Mouse (Mus musculus): Measurements from ENCODE around the gene Scube3. TPM values are rescaled to one million over a fixed set of nuclear protein-coding genes. Genes with fewer than 3 reads are reported as not detected.

Scube3 gene
- polyA plus RNA-seq (2015; fragmentation: Nextera tagmentation; extraction: Ambion mirVana) = 18.6 and 19.9 TPM in 2 replicates

DNA sequence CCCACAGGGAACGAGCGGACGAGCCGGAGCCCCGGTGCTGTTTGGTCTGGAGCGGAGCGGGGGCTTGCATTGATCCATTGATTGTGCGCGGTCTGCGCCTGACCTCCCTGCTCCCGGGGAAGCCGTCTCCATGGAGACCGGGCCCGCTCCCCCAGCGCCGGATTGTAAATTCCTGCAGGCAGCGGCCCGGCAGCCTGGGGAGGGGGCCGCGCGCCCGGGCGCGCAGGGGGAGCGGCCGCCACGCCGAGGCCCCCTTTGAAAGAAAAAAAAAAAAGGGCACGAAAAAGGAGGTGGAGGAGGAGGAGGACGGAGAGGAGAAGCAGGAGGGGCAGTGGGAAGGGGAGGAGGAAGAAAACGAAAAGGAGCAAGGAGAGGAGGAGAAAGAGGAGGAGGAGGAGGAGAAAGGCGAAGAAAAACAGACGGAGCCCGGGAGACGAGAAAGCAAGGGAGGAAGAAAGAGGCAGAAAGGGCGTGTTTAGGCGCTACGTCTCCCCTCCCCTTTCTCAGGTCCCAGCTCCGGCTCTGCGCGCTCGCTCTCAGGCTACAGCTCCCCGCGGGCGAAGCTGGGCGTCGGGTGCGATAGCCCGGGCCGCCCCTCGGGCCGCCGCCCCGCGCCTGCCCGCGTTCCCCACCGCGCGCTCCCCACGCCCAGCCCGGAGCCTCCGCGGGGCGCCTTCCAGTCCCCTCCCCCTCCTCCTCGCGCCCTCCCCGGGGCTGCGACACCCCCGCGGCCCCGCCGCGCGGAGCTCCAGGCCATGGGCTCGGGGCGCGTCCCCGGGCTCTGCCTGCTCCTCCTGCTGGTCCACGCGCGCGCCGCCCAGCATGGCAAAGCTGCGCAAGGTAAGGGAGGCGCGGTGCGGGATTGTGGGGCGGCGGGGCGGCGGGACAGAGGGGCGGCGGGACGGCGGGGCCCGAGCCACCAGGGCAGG is at the start of gene Scube3:
Scube3 (plus strand) TSS at position 371 of the 929 bp plus-strand sequence.
- H3K27me3 ChIP-seq (ENCODE audit: insufficient read depth, low read length) = peaks cover 2% of the 10 kb centered on the region; the same call in 1 of the 2 replicates

GRCm38 (mm10) chr17:28092297-28092696 is 49.6 kb upstream of the Scube3 start:
- no peak overlapping the region for H3K4me2 ChIP-seq (replicated peaks; ENCODE audit: low read depth, low read length)
- no peak overlapping the region for H3K4me3 ChIP-seq (ENCODE audit: low read length)
- 92% methylated on average over 2 of the region's 2 CpGs for WGBS
- peaks cover 3% of the 10 kb centered on the region for H3K9me3 ChIP-seq (ENCODE audit: low read length)
- H3K4me1 ChIP-seq (ENCODE audit: insufficient read depth, low read length) = peaks cover 5% of the 10 kb centered on the region
- no peak for ATAC-seq (ENCODE audit: low FRiP score, low TSS enrichment)
- H3K36me3 ChIP-seq (ENCODE audit: insufficient read depth, low read length) = no peaks in the 10 kb centered on the region; the same call in 1 of the 2 replicates
- no peak overlapping the region for H3K27ac ChIP-seq (ENCODE audit: low read length)
- no peak overlapping the region for H3K9ac ChIP-seq (replicated peaks; ENCODE audit: low read length)
- H3K27me3 ChIP-seq (ENCODE audit: insufficient read depth, low read length) = no peaks in the 10 kb centered on the region

More for the DNA sequence above, at the start of gene Scube3:
- Histone ChIP-seq H3K9me3 (ENCODE audit: low read length) (no peaks in the 10 kb centered on the region), H3K4me2 (replicated peaks; ENCODE audit: low read depth, low read length) (peak within 1 kb of the TSS; percentile 80), H3K36me3 (ENCODE audit: insufficient read depth, low read length) (no peaks in the 10 kb centered on the region), H3K27ac (ENCODE audit: low read length) (peak within 1 kb of the TSS; percentile 76), H3K4me3 (ENCODE audit: low read length) (peak within 1 kb of the TSS; percentile 60), H3K9ac (replicated peaks; ENCODE audit: low read length) (peak within 1 kb of the TSS; percentile 81), H3K4me1 (ENCODE audit: insufficient read depth, low read length) (peaks cover 61% of the 10 kb centered on the region)
- under 1% methylated on average over 59 of the region's 97 CpGs for WGBS
- peak; percentile 26; the same call in 1 of the 2 replicates for ATAC-seq (ENCODE audit: low FRiP score, low TSS enrichment)

DNA sequence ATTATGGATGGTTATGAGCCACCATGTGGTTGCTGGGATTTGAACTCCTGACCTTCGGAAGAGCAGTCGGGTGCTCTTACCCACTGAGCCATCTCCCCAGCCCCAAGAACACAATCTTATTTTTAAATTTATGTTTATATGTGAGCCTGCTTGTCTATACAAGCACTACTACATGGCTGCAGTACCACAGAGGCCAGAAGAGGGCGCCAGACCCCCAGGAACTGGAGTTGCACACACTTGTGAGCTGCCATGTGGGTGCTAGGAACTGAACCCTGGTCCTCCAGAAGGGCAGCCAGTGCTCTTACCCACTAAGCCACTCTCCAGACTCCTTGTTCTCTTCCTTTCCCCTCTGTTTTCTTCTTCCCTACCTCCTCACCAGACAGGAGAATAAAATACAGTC is 48.1 kb upstream of the Scube3 start:
- Histone ChIP-seq H3K9ac (replicated peaks; ENCODE audit: low read length) (no peak overlapping the region), H3K4me2 (replicated peaks; ENCODE audit: low read depth, low read length) (no peak overlapping the region), H3K4me1 (ENCODE audit: insufficient read depth, low read length) (peaks cover 6% of the 10 kb centered on the region), H3K4me3 (ENCODE audit: low read length) (no peak overlapping the region), H3K27me3 (ENCODE audit: insufficient read depth, low read length) (no peaks in the 10 kb centered on the region), H3K36me3 (ENCODE audit: insufficient read depth, low read length) (no peaks in the 10 kb centered on the region; the same call in 1 of the 2 replicates), H3K27ac (ENCODE audit: low read length) (no peak overlapping the region), H3K9me3 (ENCODE audit: low read length) (peaks cover 3% of the 10 kb centered on the region)
- ATAC-seq (ENCODE audit: low FRiP score, low TSS enrichment) = no peak
- 90% methylated on average over 3 of the region's 3 CpGs for WGBS

- WGBS = 70% methylated on average over 10 of the region's 10 CpGs
- Histone ChIP-seq H3K27ac (ENCODE audit: low read length) (peak overlapping the region; percentile 79), H3K4me2 (replicated peaks; ENCODE audit: low read depth, low read length) (no peak overlapping the region)
These were observed 45.5 kb upstream of the Scube3 start for GRCm38 (mm10) chr17:28096418-28096817.

GRCm38 (mm10) chr17:28097308-28097707 is 44.6 kb upstream of the Scube3 start:
- Histone ChIP-seq H3K9me3 (ENCODE audit: low read length) (peaks cover 6% of the 10 kb centered on the region), H3K4me3 (ENCODE audit: low read length) (no peak overlapping the region), H3K27me3 (ENCODE audit: insufficient read depth, low read length) (no peaks in the 10 kb centered on the region), H3K9ac (replicated peaks; ENCODE audit: low read length) (no peak overlapping the region), H3K4me2 (replicated peaks; ENCODE audit: low read depth, low read length) (no peak overlapping the region), H3K4me1 (ENCODE audit: insufficient read depth, low read length) (peaks cover 23% of the 10 kb centered on the region), H3K36me3 (ENCODE audit: insufficient read depth, low read length) (no peaks in the 10 kb centered on the region; the same call in 1 of the 2 replicates), H3K27ac (ENCODE audit: low read length) (peak overlapping the region; percentile 79)
- no peak for ATAC-seq (ENCODE audit: low FRiP score, low TSS enrichment)
- WGBS = 66% methylated on average over 13 of the region's 13 CpGs

More at GRCm38 (mm10) chr17:28096418-28096817, 45.5 kb upstream of the Scube3 start:
- H3K9ac ChIP-seq (replicated peaks; ENCODE audit: low read length) = no peak overlapping the region
- no peaks in the 10 kb centered on the region for H3K27me3 ChIP-seq (ENCODE audit: insufficient read depth, low read length)
- H3K9me3 ChIP-seq (ENCODE audit: low read length) = peaks cover 6% of the 10 kb centered on the region
- no peaks in the 10 kb centered on the region; the same call in 1 of the 2 replicates for H3K36me3 ChIP-seq (ENCODE audit: insufficient read depth, low read length)
- no peak for ATAC-seq (ENCODE audit: low FRiP score, low TSS enrichment)
- H3K4me3 ChIP-seq (ENCODE audit: low read length) = no peak overlapping the region
- H3K4me1 ChIP-seq (ENCODE audit: insufficient read depth, low read length) = peaks cover 15% of the 10 kb centered on the region

- H3K4me1 ChIP-seq (ENCODE audit: insufficient read depth, low read length) = peaks cover 26% of the 10 kb centered on the region
- H3K36me3 ChIP-seq (ENCODE audit: insufficient read depth, low read length) = no peaks in the 10 kb centered on the region
- ATAC-seq (ENCODE audit: low FRiP score, low TSS enrichment) = peak; percentile 9; the same call in 1 of the 2 replicates
- no peaks in the 10 kb centered on the region for H3K27me3 ChIP-seq (ENCODE audit: insufficient read depth, low read length)
- WGBS = 20% methylated on average over 3 of the region's 3 CpGs
- H3K9me3 ChIP-seq (ENCODE audit: low read length) = peaks cover 3% of the 10 kb centered on the region; the same call in 1 of the 2 replicates
- no peak overlapping the region for H3K4me3 ChIP-seq (ENCODE audit: low read length)
- no peak overlapping the region for H3K9ac ChIP-seq (replicated peaks; ENCODE audit: low read length)
- no peak overlapping the region for H3K4me2 ChIP-seq (replicated peaks; ENCODE audit: low read depth, low read length)
- H3K27ac ChIP-seq (ENCODE audit: low read length) = no peak overlapping the region; the same call in 1 of the 2 replicates
These were observed 42.9 kb upstream of the Scube3 start for GRCm38 (mm10) chr17:28099086-28099485.

- Histone ChIP-seq H3K4me1 (ENCODE audit: insufficient read depth, low read length) (peaks cover 29% of the 10 kb centered on the region), H3K4me2 (replicated peaks; ENCODE audit: low read depth, low read length) (no peak overlapping the region), H3K27ac (ENCODE audit: low read length) (peak overlapping the region; percentile 93), H3K36me3 (ENCODE audit: insufficient read depth, low read length) (no peaks in the 10 kb centered on the region), H3K27me3 (ENCODE audit: insufficient read depth, low read length) (no peaks in the 10 kb centered on the region), H3K4me3 (ENCODE audit: low read length) (no peak overlapping the region), H3K9ac (replicated peaks; ENCODE audit: low read length) (no peak overlapping the region), H3K9me3 (ENCODE audit: low read length) (peaks cover 3% of the 10 kb centered on the region; the same call in 1 of the 2 replicates)
- no peak for ATAC-seq (ENCODE audit: low FRiP score, low TSS enrichment)
- WGBS = 85% methylated on average over 1 of the region's 1 CpGs
These were observed 41.3 kb upstream of the Scube3 start for GRCm38 (mm10) chr17:28100669-28101068.

GRCm38 (mm10) chr17:28101284-28101887 is 40.6 kb upstream of the Scube3 start:
- Histone ChIP-seq H3K36me3 (ENCODE audit: insufficient read depth, low read length) (no peaks in the 10 kb centered on the region), H3K9ac (replicated peaks; ENCODE audit: low read length) (0 out of 2 replicates have a peak overlapping the region, but pooled peaks have one; percentile 31), H3K27ac (ENCODE audit: low read length) (peak overlapping the region; percentile 93), H3K4me2 (replicated peaks; ENCODE audit: low read depth, low read length) (peak overlapping the region; percentile 23), H3K27me3 (ENCODE audit: insufficient read depth, low read length) (no peaks in the 10 kb centered on the region), H3K4me3 (ENCODE audit: low read length) (no peak overlapping the region), H3K4me1 (ENCODE audit: insufficient read depth, low read length) (peaks cover 29% of the 10 kb centered on the region), H3K9me3 (ENCODE audit: low read length) (peaks cover 3% of the 10 kb centered on the region; the same call in 1 of the 2 replicates)
- ATAC-seq (ENCODE audit: low FRiP score, low TSS enrichment) = peak; percentile 88
- WGBS = 7% methylated on average over 12 of the region's 12 CpGs

- peak; percentile 71 for ATAC-seq (ENCODE audit: low FRiP score, low TSS enrichment)
- no peaks in the 10 kb centered on the region for H3K27me3 ChIP-seq (ENCODE audit: insufficient read depth, low read length)
- peak overlapping the region; percentile 87 for H3K27ac ChIP-seq (ENCODE audit: low read length)
- H3K36me3 ChIP-seq (ENCODE audit: insufficient read depth, low read length) = no peaks in the 10 kb centered on the region
- peak overlapping the region; percentile 23 for H3K4me2 ChIP-seq (replicated peaks; ENCODE audit: low read depth, low read length)
- no peak overlapping the region for H3K4me3 ChIP-seq (ENCODE audit: low read length)
- peaks cover 32% of the 10 kb centered on the region for H3K4me1 ChIP-seq (ENCODE audit: insufficient read depth, low read length)
- WGBS = 4% methylated on average over 10 of the region's 10 CpGs
- 0 out of 2 replicates have a peak overlapping the region, but pooled peaks have one; percentile 31 for H3K9ac ChIP-seq (replicated peaks; ENCODE audit: low read length)
- H3K9me3 ChIP-seq (ENCODE audit: low read length) = peaks cover 3% of the 10 kb centered on the region; the same call in 1 of the 2 replicates
These were observed 40.0 kb upstream of the Scube3 start for GRCm38 (mm10) chr17:28101902-28102319.

Measured in kidney, embryonic 16.5 days (tissue).